Mouse (Mus musculus) left cerebral cortex, postnatal 4 days (tissue): ENCODE measurements at regions not wholly inside any gene's neighbourhood (a gene's known extent, or its start where the extent isn't known, plus 50 kb on each side); places are given as distances from the start of the nearest gene placed in this dataset.

ENCODE experiments used
- DNase-seq: peaks from one replicate; pipeline ENCODE4 v3.0.0-alpha.2; 2022
- intact Hi-C: fragments of 180-260 bp; cut with DNase I; formaldehyde crosslinking; loops from one replicate; pipeline ENCODE4 v1.15.1; 2025

- intact Hi-C loops = no loop called here
- DNase-seq = no peak
Observed at GRCm38 (mm10) chr6:50957328-50957900, 303.2 kb upstream of the Npvf start.

GRCm38 (mm10) chr6:50960341-50960740 lies 306.1 kb upstream of the Npvf start:
- DNase-seq = no peak
- intact Hi-C loops = no loop called here

GRCm38 (mm10) chr6:50961592-50961991 lies 307.4 kb upstream of the Npvf start:
- no peak for DNase-seq
- intact Hi-C loops = no loop called here

DNA sequence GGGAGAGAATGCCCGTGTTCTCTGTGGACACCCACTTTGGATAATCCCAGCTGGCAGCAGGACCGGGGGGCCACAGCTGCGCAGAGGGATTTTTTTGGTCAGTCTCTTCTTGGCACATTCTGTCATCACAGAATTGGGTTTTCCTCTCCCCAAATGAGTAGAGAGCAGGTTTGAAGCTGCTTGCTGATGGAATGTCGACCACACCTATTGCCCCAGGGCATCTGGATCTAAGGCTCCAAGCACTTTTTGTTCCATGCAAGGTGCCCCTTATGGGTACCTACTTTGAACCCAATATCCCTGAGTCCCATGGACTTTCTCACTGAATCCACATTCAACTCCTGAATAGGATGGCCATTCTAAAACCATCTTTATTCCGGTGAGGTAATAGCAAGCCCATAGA lies 314.3 kb upstream of the Npvf start:
- intact Hi-C loops = no loop called here
- no peak for DNase-seq

GRCm38 (mm10) chr6:50969341-50969740 lies 315.1 kb upstream of the Npvf start:
- no peak for DNase-seq
- intact Hi-C loops = no loop called here

DNA sequence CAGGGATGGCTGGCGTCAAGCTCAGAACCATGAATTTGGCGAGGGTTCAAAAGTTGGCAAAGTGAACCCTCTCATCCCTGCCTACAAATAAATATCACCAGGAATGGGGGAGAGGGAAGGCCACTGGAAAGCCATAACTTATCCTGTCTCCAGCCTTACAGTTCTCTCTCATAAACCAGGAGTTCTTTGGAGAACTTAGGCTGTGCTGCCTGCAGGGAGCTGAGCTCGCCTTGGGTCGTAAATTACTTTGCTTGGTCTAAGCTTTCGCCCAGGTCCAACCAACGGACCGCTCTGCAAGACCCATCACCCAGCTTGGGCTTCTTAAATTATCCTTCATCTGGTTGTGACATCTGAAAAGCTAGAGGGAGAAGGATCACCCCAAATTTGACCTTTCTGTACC lies 315.8 kb upstream of the Npvf start:
- intact Hi-C loops = no loop called here
- no peak for DNase-seq

DNA sequence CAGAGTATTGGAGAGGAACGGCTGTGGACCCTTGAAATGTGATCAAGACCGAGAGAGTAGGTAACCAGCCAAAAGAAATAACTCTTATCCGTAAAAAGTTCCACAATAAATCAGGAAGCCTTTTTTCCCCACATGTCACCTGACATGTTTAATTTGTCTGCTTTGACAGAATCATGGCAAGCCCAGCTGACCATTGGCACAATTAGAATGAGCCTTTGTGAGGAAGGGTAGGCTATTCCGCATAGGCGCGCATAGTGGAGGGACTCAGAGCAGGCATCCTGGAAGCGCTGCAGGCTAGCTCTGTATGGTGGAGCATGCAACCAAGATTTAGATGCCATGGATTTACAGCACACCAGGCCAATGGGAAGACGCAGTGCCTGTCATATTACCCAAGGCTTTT lies 316.5 kb upstream of the Npvf start:
- intact Hi-C loops = no loop called here
- DNase-seq = peak; percentile 28

DNA sequence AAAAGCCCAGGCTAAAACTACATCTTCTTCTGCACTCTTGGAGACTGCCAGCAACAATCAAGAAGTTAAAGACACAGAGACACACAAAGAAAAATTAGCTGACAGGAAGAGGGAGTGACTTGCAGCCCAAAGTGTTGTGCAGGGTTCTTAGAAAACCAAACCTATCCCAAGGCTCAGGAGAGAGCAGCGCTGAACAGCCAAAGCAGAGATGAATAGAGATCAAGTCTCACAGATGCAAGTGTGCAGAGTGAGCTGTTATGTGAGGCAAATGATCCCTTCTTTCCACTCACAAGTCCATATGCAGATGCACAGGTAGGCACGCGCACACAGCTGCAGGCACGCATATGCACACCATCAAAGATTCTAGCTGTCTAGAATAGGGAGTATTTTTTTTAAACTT lies 318.0 kb upstream of the Npvf start:
- intact Hi-C loops = no loop called here

DNA sequence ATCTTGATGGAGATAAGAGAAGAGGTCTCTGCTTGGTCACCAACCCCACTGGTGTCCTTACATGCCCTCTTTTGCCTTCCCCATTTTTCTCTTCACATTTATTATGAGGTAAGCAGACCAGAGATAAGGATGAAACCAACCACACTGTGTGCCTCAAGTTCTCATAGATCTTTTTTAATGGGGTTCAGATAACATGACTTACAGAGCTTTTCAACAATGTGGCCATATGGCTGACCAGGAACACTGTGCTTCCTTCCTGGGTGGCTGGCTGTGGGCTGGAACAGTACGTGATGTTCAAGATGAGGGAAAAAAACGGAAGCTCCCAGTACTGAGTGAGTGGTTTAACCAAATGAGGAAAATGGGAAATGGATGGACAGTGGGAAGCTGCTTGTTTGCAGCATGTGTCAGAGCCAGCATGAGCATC lies 319.0 kb upstream of the Npvf start:
- intact Hi-C loops = no loop called here
- DNase-seq = no peak

More for the DNA sequence above, 318.0 kb upstream of the Npvf start:
- DNase-seq = no peak

GRCm38 (mm10) chr6:50973815-50974214 lies 319.6 kb upstream of the Npvf start:
- DNase-seq = no peak
- intact Hi-C loops = no loop called here

- intact Hi-C loops = no loop called here
- DNase-seq = no peak
Observed at GRCm38 (mm10) chr6:50974961-50975360, 320.7 kb upstream of the Npvf start.

- intact Hi-C loops = no loop called here
Observed at GRCm38 (mm10) chr6:50976973-50977372, 322.7 kb upstream of the Npvf start.

GRCm38 (mm10) chr6:50977381-50977780 lies 323.1 kb upstream of the Npvf start:
- intact Hi-C loops = no loop called here
- DNase-seq = no peak

More at GRCm38 (mm10) chr6:50976973-50977372, 322.7 kb upstream of the Npvf start:
- DNase-seq = no peak

DNA sequence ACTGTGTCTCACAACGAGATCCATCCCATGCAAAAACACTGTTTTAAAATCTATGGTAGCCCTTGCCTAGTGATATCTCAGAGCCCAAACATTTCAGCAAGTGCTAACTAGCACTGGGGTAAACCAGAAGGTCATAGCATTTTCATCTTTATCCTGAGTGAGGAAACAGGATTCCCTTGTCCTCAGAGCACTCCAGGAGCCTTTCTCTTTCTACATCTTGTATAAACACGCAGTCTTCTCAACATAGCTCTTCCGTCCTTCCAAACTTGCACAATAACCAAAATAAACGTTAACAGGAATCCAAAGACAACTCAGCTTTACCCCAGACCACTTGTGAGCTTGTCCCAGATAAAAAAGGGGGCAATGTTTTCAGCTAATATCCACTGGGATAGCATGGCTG lies 323.8 kb upstream of the Npvf start:
- no peak for DNase-seq
- intact Hi-C loops = no loop called here

DNA sequence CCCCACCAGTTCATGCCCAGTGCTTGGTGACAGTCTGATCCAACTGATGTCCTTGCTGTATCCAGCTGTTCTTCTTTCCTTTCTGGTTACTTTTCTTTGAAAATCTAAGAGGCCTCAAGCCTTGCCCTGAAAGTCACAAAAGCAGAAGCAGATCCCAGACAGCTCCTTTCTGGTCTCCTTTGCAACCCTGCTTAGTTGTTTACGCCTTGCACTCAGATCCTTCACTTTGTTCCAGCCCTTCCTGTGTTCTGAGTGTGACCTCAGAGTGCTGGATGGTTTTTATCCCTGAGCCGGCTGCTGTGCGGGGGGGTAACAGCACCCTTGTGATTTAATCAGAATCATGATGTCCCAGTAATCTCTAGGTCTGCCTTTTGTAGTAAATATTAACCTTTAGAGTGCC lies 324.3 kb upstream of the Npvf start:
- DNase-seq = no peak
- intact Hi-C loops = no loop called here

DNA sequence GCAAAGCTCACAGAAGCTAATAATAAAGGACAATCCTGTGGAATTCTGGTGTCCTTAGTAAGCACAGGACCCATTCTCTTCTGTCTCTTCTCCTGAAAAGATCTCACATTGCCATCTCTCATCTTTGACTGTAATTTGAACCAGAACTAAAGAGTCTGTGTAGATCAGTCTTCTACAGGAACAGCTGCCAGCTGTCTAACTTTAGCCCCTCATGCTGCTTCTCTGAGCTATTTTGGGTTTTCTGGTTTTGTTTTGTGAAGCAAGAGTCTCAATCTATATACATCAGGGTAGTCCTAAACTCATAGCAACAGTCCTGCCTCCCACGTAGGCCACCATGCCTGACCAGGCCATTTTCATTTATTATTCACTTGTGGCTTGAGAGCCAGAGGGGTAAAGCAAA lies 325.5 kb upstream of the Npvf start:
- intact Hi-C loops = no loop called here
- no peak for DNase-seq

DNA sequence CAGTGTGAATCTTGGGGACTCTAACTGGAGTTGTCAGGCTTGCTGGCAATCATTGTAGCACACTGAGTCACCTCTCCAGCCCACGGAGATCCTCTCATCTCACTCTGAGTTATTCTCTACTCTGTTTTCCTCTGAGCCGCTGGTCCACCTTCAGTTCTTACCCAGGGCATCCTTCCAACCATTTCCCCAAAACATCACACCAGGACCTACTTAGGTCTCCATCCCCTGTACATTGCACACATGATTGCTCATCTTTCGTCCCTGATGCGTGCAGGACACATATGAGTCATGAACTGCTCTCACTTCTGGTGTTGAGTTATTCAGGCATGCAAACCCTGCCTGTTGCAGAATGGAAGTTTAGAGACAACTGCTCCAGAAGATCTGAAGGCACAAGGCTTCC lies 326.1 kb upstream of the Npvf start:
- DNase-seq = no peak
- intact Hi-C loops = no loop called here

- intact Hi-C loops = no loop called here
- no peak for DNase-seq
Observed at GRCm38 (mm10) chr6:50981702-50982309, 327.6 kb upstream of the Npvf start.

DNA sequence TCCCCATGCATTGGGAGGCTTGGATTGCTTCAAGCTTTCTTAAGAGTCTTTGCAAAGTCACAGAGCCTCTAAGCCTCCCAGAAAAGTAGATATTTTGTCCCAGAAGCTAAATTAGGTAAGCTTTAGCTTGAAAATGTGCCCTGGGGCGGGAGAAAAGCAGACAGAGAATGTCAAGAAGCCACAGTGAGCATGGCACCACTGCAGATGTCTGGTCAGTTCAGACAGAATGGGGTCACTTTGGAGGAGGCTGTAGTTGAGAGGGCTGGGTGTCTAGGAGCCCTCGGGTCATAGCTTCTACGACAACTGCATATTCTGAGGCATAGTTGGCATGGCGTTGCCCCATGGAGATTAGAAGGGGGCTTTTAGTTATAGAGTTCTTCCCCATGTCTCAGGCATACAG lies 328.6 kb upstream of the Npvf start:
- DNase-seq = no peak
- intact Hi-C loops = no loop called here

GRCm38 (mm10) chr6:50983511-50984099 lies 329.4 kb upstream of the Npvf start:
- intact Hi-C loops = no loop called here
- no peak for DNase-seq

GRCm38 (mm10) chr6:50984157-50984905 lies 330.1 kb upstream of the Npvf start:
- peak; percentile 43 for DNase-seq
- intact Hi-C loops = no loop called here
